Mouse (Mus musculus): Measurements from ENCODE around the gene Nfe2.

GRCm38 (mm10) chr15:103299644-103300043 lies 41.4 kb upstream of the Nfe2 start:
- TF ChIP-seq CTCF (IDR thresholded peaks at IDR 0.05; ENCODE audit: extremely low read depth, insufficient read length, insufficient replicate concordance, low read depth, low read length), result no peak
- TF ChIP-seq POLR2A (IDR thresholded peaks at IDR 0.05; ENCODE audit: low read depth, low read length), result no peak
